Mouse (Mus musculus): ENCODE measurements around the gene Sbk3. TPM values are rescaled to one million over a fixed set of nuclear protein-coding genes. Genes with fewer than 3 reads are reported as not detected.

The Sbk3 gene
- polyA plus RNA-seq, 1 experiment from 2014 or later = not detected

Other genes starting within 250 kb of the Sbk3 start
- 0.13 TPM in 1 of 2 replicates, not detected in the other for gene Tmem150b, start 245.9 kb downstream of the Sbk3 start, polyA plus RNA-seq (2016; fragmentation: Nextera tagmentation; extraction: Ambion mirVana)
- gene Kmt5c, start 231.1 kb downstream of the Sbk3 start, polyA plus RNA-seq (2016; fragmentation: Nextera tagmentation; extraction: Ambion mirVana) = 88.9 and 100 TPM in 2 replicates
- 36.7 and 51.5 TPM in 2 replicates for gene Cox6b2, start 218.1 kb downstream of the Sbk3 start, polyA plus RNA-seq (2016; fragmentation: Nextera tagmentation; extraction: Ambion mirVana)
- not detected in 2 replicates for gene Fam71e2, start 199.9 kb downstream of the Sbk3 start, polyA plus RNA-seq (2016; fragmentation: Nextera tagmentation; extraction: Ambion mirVana)
- 0.09 TPM in 1 of 2 replicates, not detected in the other for gene Il11, start 188.3 kb downstream of the Sbk3 start, polyA plus RNA-seq (2016; fragmentation: Nextera tagmentation; extraction: Ambion mirVana)
- gene Tmem190, start 188.2 kb downstream of the Sbk3 start, polyA plus RNA-seq (2016; fragmentation: Nextera tagmentation; extraction: Ambion mirVana) = not detected in 2 replicates
- 4.8 and 5.8 TPM in 2 replicates for gene Tmem238, start 181.5 kb downstream of the Sbk3 start, polyA plus RNA-seq (2016; fragmentation: Nextera tagmentation; extraction: Ambion mirVana)
- 396 and 427 TPM in 2 replicates for gene Rpl28, start 178.3 kb downstream of the Sbk3 start, polyA plus RNA-seq (2016; fragmentation: Nextera tagmentation; extraction: Ambion mirVana)
- 500 and 550 TPM in 2 replicates for gene Ube2s, start 158.6 kb downstream of the Sbk3 start, polyA plus RNA-seq (2016; fragmentation: Nextera tagmentation; extraction: Ambion mirVana)
- gene Shisa7, start 126.5 kb downstream of the Sbk3 start, polyA plus RNA-seq (2016; fragmentation: Nextera tagmentation; extraction: Ambion mirVana) = 0.16 and 0.18 TPM in 2 replicates
- gene Isoc2b, start 100.9 kb downstream of the Sbk3 start, polyA plus RNA-seq (2016; fragmentation: Nextera tagmentation; extraction: Ambion mirVana) = 2.6 and 3.1 TPM in 2 replicates
- gene Isoc2a, start 94.0 kb downstream of the Sbk3 start, polyA plus RNA-seq (2016; fragmentation: Nextera tagmentation; extraction: Ambion mirVana) = 0.46 and 0.64 TPM in 2 replicates
- gene Gm36210, start 64.7 kb downstream of the Sbk3 start, polyA plus RNA-seq (2016; fragmentation: Nextera tagmentation; extraction: Ambion mirVana) = not detected in 2 replicates
- gene Zfp628, start 56.0 kb downstream of the Sbk3 start, polyA plus RNA-seq (2016; fragmentation: Nextera tagmentation; extraction: Ambion mirVana) = 4.2 and 5.1 TPM in 2 replicates
- gene Nat14, start 49.1 kb downstream of the Sbk3 start, polyA plus RNA-seq (2016; fragmentation: Nextera tagmentation; extraction: Ambion mirVana) = 2.8 and 4.9 TPM in 2 replicates
- 0.95 and 2.0 TPM in 2 replicates for gene Ssc5d, start 45.4 kb downstream of the Sbk3 start, polyA plus RNA-seq (2016; fragmentation: Nextera tagmentation; extraction: Ambion mirVana)
- 0.10 and 0.18 TPM in 2 replicates for gene Sbk2, start 6.8 kb downstream of the Sbk3 start, polyA plus RNA-seq (2016; fragmentation: Nextera tagmentation; extraction: Ambion mirVana)
- 21.9 and 28.3 TPM in 2 replicates for gene Zfp579, start 25.0 kb upstream of the Sbk3 start, polyA plus RNA-seq (2016; fragmentation: Nextera tagmentation; extraction: Ambion mirVana)
- gene Zfp524, start 43.2 kb upstream of the Sbk3 start, polyA plus RNA-seq (2016; fragmentation: Nextera tagmentation; extraction: Ambion mirVana) = 8.2 and 9.0 TPM in 2 replicates
- 64.8 and 68.3 TPM in 2 replicates for gene Fiz1, start 43.5 kb upstream of the Sbk3 start, polyA plus RNA-seq (2016; fragmentation: Nextera tagmentation; extraction: Ambion mirVana)
- gene Gm44973, start 44.3 kb upstream of the Sbk3 start, polyA plus RNA-seq (2016; fragmentation: Nextera tagmentation; extraction: Ambion mirVana) = 2.0 TPM in 1 of 2 replicates, not detected in the other
- 7.5 and 7.7 TPM in 2 replicates for gene Zfp865, start 49.2 kb upstream of the Sbk3 start, polyA plus RNA-seq (2016; fragmentation: Nextera tagmentation; extraction: Ambion mirVana)
- gene Ccdc106, start 49.4 kb upstream of the Sbk3 start, polyA plus RNA-seq (2016; fragmentation: Nextera tagmentation; extraction: Ambion mirVana) = 5.5 and 9.0 TPM in 2 replicates
- gene 4632433K11Rik, start 63.0 kb upstream of the Sbk3 start, polyA plus RNA-seq (2016; fragmentation: Nextera tagmentation; extraction: Ambion mirVana) = not detected in 2 replicates
- 2.5 and 4.0 TPM in 2 replicates for gene Zfp784, start 67.3 kb upstream of the Sbk3 start, polyA plus RNA-seq (2016; fragmentation: Nextera tagmentation; extraction: Ambion mirVana)
- 30.1 and 34.3 TPM in 2 replicates for gene Zfp580, start 80.4 kb upstream of the Sbk3 start, polyA plus RNA-seq (2016; fragmentation: Nextera tagmentation; extraction: Ambion mirVana)
- gene U2af2, start 91.0 kb upstream of the Sbk3 start, polyA plus RNA-seq (2016; fragmentation: Nextera tagmentation; extraction: Ambion mirVana) = 202 and 203 TPM in 2 replicates
- gene Epn1, start 109.1 kb upstream of the Sbk3 start, polyA plus RNA-seq (2016; fragmentation: Nextera tagmentation; extraction: Ambion mirVana) = 64.5 and 69.1 TPM in 2 replicates
- not detected in 2 replicates for gene Rfpl4, start 145.8 kb upstream of the Sbk3 start, polyA plus RNA-seq (2016; fragmentation: Nextera tagmentation; extraction: Ambion mirVana)
- 0.20 and 0.53 TPM in 2 replicates for gene Rasl2-9, start 154.8 kb upstream of the Sbk3 start, polyA plus RNA-seq (2016; fragmentation: Nextera tagmentation; extraction: Ambion mirVana)
- 0.05 TPM in 1 of 2 replicates, not detected in the other for gene Vmn1r55, start 178.5 kb upstream of the Sbk3 start, polyA plus RNA-seq (2016; fragmentation: Nextera tagmentation; extraction: Ambion mirVana)
- gene Vmn1r56, start 225.6 kb upstream of the Sbk3 start, polyA plus RNA-seq (2016; fragmentation: Nextera tagmentation; extraction: Ambion mirVana) = not detected in 2 replicates
- gene Vmn1r57, start 247.3 kb upstream of the Sbk3 start, polyA plus RNA-seq (2016; fragmentation: Nextera tagmentation; extraction: Ambion mirVana) = not detected in 2 replicates